Mouse (Mus musculus): ENCODE results near the gene Sun1. TPM values are rescaled to one million over a fixed set of nuclear protein-coding genes. Genes with fewer than 3 reads are reported as not detected.

Sun1 gene
- total RNA-seq, 2 experiments from 2014 or later, result 44.7 to 49.5 TPM

DNA sequence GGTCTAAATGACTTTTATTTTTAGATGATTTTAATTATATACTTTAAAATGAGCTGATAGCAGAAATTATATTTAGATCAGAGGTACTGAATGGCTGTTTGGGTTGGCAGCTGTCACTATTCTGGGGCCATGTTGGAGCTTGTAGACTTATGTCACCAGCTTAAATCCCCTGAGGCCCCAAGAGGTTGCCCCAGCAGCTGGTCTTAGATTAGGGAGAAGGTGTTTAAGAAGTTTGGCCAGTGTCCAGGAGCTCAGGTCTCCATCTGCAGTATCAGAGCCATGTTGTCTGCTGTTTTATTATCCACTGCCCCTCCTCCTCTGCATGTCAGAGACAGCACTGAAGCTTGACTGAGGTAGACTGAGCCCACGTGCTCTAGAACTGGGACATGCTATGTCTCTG is 42.9 kb downstream of the Sun1 start:
- no peak for DNase-seq
- intact Hi-C loops (cut with DNase I), result no loop called here

GRCm38 (mm10) chr5:139247767-139248166 is 47.3 kb downstream of the Sun1 start:
- intact Hi-C loops (cut with DNase I), result loop anchor here (2.0 kb wide), 1 partner anchor 21 kb away; no protein-coding TSS in a partner anchor
- DNase-seq, result no peak

DNA sequence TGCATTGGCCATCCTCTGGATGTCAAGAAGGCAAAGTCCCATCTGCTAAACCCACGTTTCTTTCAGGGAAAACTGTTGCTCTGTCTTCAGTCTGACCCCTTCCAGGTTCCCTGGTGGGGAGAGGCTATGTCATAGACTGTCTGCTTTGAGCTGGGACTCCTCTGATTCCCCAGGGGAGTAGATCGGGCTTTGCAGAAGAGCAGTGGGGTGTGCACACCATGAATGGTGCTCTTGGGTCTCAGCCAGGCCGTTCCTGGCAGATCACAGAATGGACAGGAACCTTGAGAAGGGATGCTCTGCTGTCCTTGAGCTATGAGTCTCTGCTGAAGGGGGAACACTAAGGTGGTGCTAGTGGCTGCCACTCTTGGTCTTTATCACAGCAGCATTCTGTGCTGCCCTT is 48.4 kb downstream of the Sun1 start:
- DNase-seq, result no peak
- intact Hi-C loops (cut with DNase I), result no loop called here

GRCm38 (mm10) chr5:139251279-139251678 is 50.8 kb downstream of the Sun1 start:
- intact Hi-C loops (cut with DNase I), result loop anchor here (5.0 kb wide), 2 partner anchors 49 to 1064 kb away; partner anchors contain the start of genes Cnpy4, Sun1 and Taf6

GRCm38 (mm10) chr5:139251736-139252080 is 51.3 kb downstream of the Sun1 start:
- intact Hi-C loops (cut with DNase I), result loop anchor here (5.0 kb wide), 2 partner anchors 49 to 1064 kb away; partner anchors contain the start of genes Cnpy4, Sun1 and Taf6
- DNase-seq, result no peak

More at GRCm38 (mm10) chr5:139251279-139251678, 50.8 kb downstream of the Sun1 start:
- DNase-seq, result no peak

DNA sequence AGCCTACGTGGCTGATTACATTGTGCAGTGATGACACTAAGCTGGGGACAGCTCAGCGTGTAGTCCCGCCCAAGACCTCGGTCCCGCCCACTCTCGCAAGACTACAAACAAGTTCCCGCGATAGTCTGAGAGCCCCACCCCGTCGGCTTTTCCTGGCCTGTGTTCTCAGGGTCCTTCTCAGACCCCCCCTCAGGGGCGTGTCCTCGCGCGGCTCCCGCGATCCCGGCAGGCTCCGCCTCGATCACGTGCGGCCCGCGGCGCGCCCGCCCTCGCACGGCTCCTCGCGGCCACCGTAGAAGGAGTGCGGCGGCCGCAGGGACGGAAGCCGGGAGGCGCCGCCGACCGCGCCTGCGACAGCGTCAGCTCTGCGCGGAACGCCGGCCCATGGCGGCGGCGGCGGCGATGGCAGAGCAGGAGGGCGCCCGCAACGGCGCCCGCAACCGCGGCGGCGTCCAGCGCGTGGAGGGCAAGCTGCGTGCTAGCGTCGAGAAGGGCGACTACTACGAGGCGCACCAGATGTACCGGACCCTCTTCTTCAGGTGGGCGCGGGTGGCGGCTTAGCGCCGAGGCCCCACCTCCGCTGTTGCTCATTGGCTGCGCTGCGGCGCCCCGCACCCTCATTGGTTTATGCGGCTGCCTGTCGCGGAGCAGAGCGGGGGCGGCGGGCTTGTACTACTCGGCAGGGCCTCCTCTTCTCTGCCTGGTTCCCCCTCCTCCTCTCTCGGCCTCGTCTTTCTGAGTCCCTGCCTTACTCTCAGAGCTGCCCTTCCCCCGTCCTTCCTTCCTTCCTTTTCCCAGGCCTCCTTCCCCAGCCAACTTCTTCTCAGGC is 51.9 kb downstream of the Sun1 start, which contains the start of gene Get4:
Gene Get4 (plus strand): TSS at position 244 of the 829 bp plus-strand sequence.
- intact Hi-C loops (cut with DNase I), result loop anchor here (5.0 kb wide), 2 partner anchors 50 to 1065 kb away; partner anchors contain the start of genes Cnpy4, Sun1 and Taf6
- DNase-seq, result peak; percentile 99

DNA sequence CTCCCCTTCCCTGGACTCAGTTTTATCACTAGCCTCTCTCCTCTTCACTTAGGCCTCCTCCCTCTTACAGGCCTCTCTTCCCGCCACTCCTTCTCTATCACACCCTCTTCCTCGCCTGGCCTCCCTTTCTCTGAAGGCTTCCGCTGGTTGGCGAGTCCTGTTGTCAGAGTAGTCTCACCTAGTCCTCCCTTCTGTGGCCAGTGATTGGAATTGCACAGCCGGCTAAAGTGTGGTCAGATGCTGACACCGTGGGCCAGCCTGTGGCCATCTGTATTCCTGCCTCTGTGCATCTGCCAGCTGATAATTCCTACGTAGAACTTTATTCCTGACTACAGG is 52.4 kb downstream of the Sun1 start:
- intact Hi-C loops (cut with DNase I), result loop anchor here (5.0 kb wide), 2 partner anchors 51 to 1066 kb away; partner anchors contain the start of genes Cnpy4, Sun1 and Taf6

GRCm38 (mm10) chr5:139253301-139253741 is 52.9 kb downstream of the Sun1 start:
- intact Hi-C loops (cut with DNase I), result loop anchor here (5.0 kb wide), 2 partner anchors 51 to 1066 kb away; partner anchors contain the start of genes Cnpy4, Sun1 and Taf6
- peak; percentile 22 to 30 for DNase-seq

More for the DNA sequence above, 52.4 kb downstream of the Sun1 start:
- DNase-seq, result no peak

DNA sequence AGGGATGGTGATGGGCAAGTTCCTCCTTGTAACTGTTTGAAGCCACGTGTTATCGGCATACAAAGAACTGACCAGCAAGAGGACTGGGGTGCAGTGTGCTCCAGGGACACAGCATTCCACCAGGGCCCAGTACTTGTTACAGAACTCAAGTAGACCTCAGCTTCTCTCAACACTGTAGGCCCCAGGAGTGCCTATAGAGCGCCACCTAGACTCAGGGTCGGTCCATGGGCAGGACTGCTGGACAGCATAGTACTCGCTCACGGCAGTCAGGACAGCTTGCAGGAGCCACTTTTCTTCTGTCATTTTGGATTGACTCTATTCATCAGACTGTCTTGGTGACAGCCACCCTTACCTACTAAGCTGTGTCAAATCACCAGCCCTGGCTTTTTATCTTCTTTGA is 54.5 kb downstream of the Sun1 start:
- DNase-seq, result no peak
- intact Hi-C loops (cut with DNase I), result loop anchor here (5.0 kb wide), 2 partner anchors 53 to 1068 kb away; partner anchors contain the start of genes Cnpy4, Sun1 and Taf6

GRCm38 (mm10) chr5:139255777-139256176 is 55.3 kb downstream of the Sun1 start:
- intact Hi-C loops (cut with DNase I), result no loop called here
- DNase-seq, result peak; percentile 22 to 40

DNA sequence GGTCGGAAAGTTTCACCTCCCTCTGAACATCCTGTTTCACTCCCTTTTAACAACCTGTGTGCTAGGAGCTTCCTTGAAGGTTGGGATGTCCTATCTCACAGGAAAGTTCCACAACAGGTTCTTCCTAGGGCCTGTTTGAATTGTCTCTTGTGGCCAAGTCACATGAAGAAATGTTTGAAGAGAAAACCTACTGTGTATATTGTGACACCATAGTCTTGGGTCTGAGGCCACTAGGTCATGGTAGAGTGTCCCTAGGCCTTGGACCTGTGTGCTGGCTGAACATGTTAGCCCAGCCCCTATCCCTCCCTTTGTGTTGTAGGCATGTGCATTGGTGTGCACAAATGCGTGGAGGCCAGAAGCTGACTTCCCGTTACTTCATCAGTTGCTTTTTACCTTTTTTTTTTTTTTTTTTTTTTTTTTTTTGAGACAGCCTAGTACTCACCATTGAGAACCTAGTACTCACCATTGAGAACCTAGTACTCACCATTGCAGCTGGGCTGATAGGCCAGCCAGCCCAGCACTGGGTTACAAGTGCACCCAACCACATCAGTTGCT is 55.9 kb downstream of the Sun1 start:
- DNase-seq, result no peak
- intact Hi-C loops (cut with DNase I), result no loop called here

DNA sequence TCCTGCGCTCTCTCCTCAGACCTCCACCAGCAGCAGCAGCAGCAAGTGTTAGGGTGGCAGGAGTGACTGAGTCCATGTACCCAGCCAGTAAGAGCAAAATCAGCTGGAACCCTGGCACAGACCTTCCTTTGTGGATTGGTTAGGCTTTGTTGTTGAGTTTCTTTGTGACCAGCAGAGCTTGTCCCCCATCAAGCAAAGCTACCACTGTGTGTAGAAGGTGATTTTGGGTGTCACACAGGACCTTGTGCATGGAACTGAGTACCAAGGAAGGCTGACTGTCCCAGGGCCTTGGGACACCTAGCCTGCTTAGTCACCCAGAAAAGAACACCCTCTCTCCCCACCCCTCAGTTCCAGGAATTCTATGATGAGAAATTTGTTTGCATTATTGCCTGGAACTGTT is 56.8 kb downstream of the Sun1 start:
- no peak for DNase-seq
- intact Hi-C loops (cut with DNase I), result no loop called here

GRCm38 (mm10) chr5:139257818-139258217 is 57.4 kb downstream of the Sun1 start:
- intact Hi-C loops (cut with DNase I), result no loop called here
- no peak for DNase-seq

- intact Hi-C loops (cut with DNase I), result no loop called here
- no peak for DNase-seq
These were observed 58.1 kb downstream of the Sun1 start for GRCm38 (mm10) chr5:139258371-139259035.

DNA sequence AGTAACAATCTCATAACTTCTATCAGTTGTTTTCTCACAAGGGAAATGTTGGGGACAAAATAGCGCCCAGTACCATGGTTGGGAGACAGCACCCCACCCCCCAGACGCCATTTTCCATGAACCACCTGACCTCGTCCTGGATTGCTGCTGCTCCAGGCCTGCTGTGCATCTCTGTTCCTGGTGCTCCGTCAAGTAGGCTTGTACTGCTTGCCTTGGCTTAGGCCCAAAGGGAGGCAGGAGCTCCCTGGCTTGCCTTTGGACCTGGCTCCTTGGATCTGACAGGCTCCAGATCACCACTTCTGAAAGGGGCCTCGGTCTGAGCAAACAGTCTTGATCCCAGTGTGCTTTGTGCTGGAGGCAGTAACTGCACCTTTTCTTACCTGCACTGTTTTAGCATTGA is 59.4 kb downstream of the Sun1 start:
- DNase-seq, result peak; percentile 24 to 35
- intact Hi-C loops (cut with DNase I), result no loop called here

- no peak for DNase-seq
- intact Hi-C loops (cut with DNase I), result no loop called here
These were observed 61.0 kb downstream of the Sun1 start for GRCm38 (mm10) chr5:139261403-139261802.

DNA sequence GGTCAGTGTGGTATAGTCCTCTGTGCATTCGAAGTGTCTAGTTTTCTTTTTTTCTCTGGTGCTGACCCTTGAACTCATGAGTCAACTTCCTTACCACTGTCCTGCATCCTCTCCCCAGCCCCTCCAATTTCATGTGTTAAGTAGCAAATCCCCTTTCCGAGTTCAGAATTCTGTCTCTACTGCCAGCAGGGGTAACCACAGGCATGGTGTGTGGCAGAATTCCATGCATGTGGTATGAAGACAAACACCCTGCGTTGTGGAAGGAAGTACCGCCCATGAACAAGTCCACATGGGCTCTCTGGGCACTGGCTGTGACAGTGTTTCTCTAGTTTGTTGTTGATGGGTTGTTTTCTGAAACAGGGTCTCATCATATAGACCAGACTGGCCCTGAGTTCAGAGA is 67.2 kb downstream of the Sun1 start:
- intact Hi-C loops (cut with DNase I), result no loop called here
- DNase-seq, result no peak

GRCm38 (mm10) chr5:139270806-139271521 is 70.5 kb downstream of the Sun1 start:
- DNase-seq, result peak; percentile 38 to 58
- intact Hi-C loops (cut with DNase I), result no loop called here

DNA sequence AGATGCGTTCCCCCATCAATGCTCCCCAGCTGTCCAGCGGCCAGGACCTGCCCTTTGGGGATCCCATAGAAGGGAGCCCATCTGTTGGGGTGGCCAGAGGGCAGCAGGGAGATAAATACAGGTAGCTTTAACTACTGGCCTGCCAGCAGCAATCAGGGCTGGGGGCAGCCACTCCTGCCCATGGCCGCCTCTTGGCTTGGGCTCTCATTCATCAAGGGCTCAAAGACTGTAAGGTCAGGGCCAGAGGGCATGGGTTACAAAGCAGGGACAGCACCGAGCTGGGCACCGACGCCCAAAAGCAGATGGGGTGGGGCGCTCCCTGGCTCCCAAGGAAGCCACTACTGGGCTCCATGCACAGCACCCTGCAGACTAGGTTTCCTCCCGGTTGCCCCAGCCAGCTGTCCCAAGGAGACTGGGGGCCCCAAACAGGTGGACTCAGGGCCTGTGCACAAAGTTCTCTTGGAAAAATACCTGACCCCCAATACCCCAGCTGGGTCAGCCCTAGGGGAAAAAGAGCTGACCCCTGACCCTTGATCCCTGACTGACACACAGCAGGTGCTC is 71.6 kb downstream of the Sun1 start:
- no peak for DNase-seq
- intact Hi-C loops (cut with DNase I), result no loop called here

GRCm38 (mm10) chr5:139277287-139277686 is 76.8 kb downstream of the Sun1 start:
- no peak for DNase-seq
- intact Hi-C loops (cut with DNase I), result no loop called here

Measured in heart, postnatal 14 days (tissue).